In genomic region chr3:131501677-131502370, GRCm38 (mm10) we compare ENCODE assay signal across 30 mouse cellular contexts. TPM values are rescaled to one million over a fixed set of nuclear protein-coding genes. Genes with fewer than 3 reads are reported as not detected.
DNase-seq lines count a peak whose midpoint lies in the region; ATAC-seq and TF ChIP-seq lines count a peak whose summit lies in the region.
"Had no signal": no experiment of that assay in that cellular context is flagged by ENCODE, and none has a peak within 500 bp of the region (broad histone marks: within the 10 kb centered on the region; RNA-seq: fewer than 3 reads in every experiment).

No protein-coding gene starts in this region.

- TF ChIP-seq POLR2A in kidney, adult 2 months (IDR thresholded peaks at IDR 0.05; ENCODE audit: low read depth, low read length): no peak

- no peak for DNase-seq in kidney, adult 2 months
- no peak for DNase-seq in kidney, postnatal 25 days
- DNase-seq in midbrain, embryonic 11.5 days (ENCODE audit: low spot score, missing footprints): peak; percentile 75
- no peak for DNase-seq in midbrain, postnatal 0 days (ENCODE audit: low spot score)
- peak; percentile 57 for DNase-seq in NIH3T3 (ENCODE audit: low read depth)
- peak; percentile 39 for DNase-seq in mesoderm, embryonic 11.5 days (ENCODE audit: low read depth, low spot score)
- DNase-seq in embryo, embryonic 10 days (ENCODE audit: low spot score): no peak
- no peak for DNase-seq in urinary bladder, adult 18-20 months (ENCODE audit: low spot score in 2 of 2)
- DNase-seq: adrenal gland, postnatal 36 days; cerebellum, adult 2 months; cerebellum, postnatal 14 days; gastrocnemius, adult 2 months; gastrocnemius, postnatal 36 days; heart, adult 2 months; heart, postnatal 10 days; lung, embryonic 14.5 days; lung, postnatal 14 days; right cerebral cortex, postnatal 14 days had no signal

- ATAC-seq in midbrain, embryonic 11.5 days (ENCODE audit: low FRiP score): no peak
- no peak for ATAC-seq in midbrain, postnatal 0 days (ENCODE audit: low FRiP score)
- ATAC-seq: forebrain, embryonic 14.5 days; intestine, postnatal 0 days; midbrain, embryonic 16.5 days had no signal

- 45% methylated on average over 10 of the region's 10 CpGs for WGBS in kidney, adult 2 months
- WGBS in midbrain, embryonic 11.5 days: 62% methylated on average over 10 of the region's 10 CpGs
- WGBS in midbrain, postnatal 0 days: 58% methylated on average over 10 of the region's 10 CpGs

- no peaks in the 10 kb centered on the region for H3K9me3 ChIP-seq in midbrain, embryonic 11.5 days (ENCODE audit: control insufficient read depth, low read length)
- no peaks in the 10 kb centered on the region for H3K9me3 ChIP-seq in midbrain, postnatal 0 days (ENCODE audit: low read length)
- H3K9me3 ChIP-seq: embryonic facial prominence, embryonic 10.5 days; embryonic facial prominence, embryonic 15.5 days; heart, embryonic 13.5 days; limb, embryonic 12.5 days; liver, embryonic 15.5 days; midbrain, embryonic 10.5 days had no signal

- no peak overlapping the region for H3K4me2 ChIP-seq in midbrain, embryonic 11.5 days
- no peak overlapping the region for H3K4me2 ChIP-seq in midbrain, postnatal 0 days (ENCODE audit: low read depth, low read length, poor library complexity, severe bottlenecking)
- H3K4me2 ChIP-seq: embryonic facial prominence, embryonic 15.5 days; heart, embryonic 13.5 days; hindbrain, embryonic 14.5 days; limb, embryonic 12.5 days; liver, embryonic 15.5 days; lung, embryonic 14.5 days had no signal

- peak overlapping the region; percentile 9; the same call in 1 of the 2 replicates for H3K27ac ChIP-seq in kidney, adult 2 months (ENCODE audit: insufficient read depth, low read depth, low read length)
- no peak overlapping the region for H3K27ac ChIP-seq in midbrain, embryonic 11.5 days (ENCODE audit: low read depth, low read length)
- no peak overlapping the region for H3K27ac ChIP-seq in midbrain, postnatal 0 days (ENCODE audit: low read depth, low read length)
- H3K27ac ChIP-seq: embryonic facial prominence, embryonic 10.5 days; embryonic facial prominence, embryonic 15.5 days; heart, adult 2 months; heart, embryonic 13.5 days; hindbrain, embryonic 14.5 days; limb, embryonic 12.5 days; liver, embryonic 15.5 days; midbrain, embryonic 10.5 days had no signal

- H3K9ac ChIP-seq in midbrain, embryonic 11.5 days (ENCODE audit: low read length): no peak overlapping the region
- H3K9ac ChIP-seq in midbrain, postnatal 0 days (replicated peaks; ENCODE audit: low read length, poor library complexity, severe bottlenecking): no peak overlapping the region
- H3K9ac ChIP-seq: embryonic facial prominence, embryonic 15.5 days; heart, embryonic 13.5 days; hindbrain, embryonic 14.5 days; limb, embryonic 12.5 days; liver, embryonic 15.5 days; lung, embryonic 14.5 days had no signal

- no peaks in the 10 kb centered on the region for H3K36me3 ChIP-seq in kidney, adult 2 months (ENCODE audit: control insufficient read depth, insufficient read depth, low read length)
- H3K36me3 ChIP-seq in midbrain, embryonic 11.5 days (ENCODE audit: control insufficient read depth, insufficient read depth, low read length): no peaks in the 10 kb centered on the region
- no peaks in the 10 kb centered on the region for H3K36me3 ChIP-seq in midbrain, postnatal 0 days (ENCODE audit: insufficient read depth, low read length)
- H3K36me3 ChIP-seq: embryonic facial prominence, embryonic 10.5 days; embryonic facial prominence, embryonic 15.5 days; G1E; heart, embryonic 13.5 days; limb, embryonic 12.5 days; liver, embryonic 15.5 days; midbrain, embryonic 10.5 days had no signal

- H3K4me1 ChIP-seq in kidney, adult 2 months (ENCODE audit: control insufficient read depth, insufficient read depth, low read length): peaks cover 6% of the 10 kb centered on the region; the same call in 1 of the 2 replicates
- H3K4me1 ChIP-seq in midbrain, embryonic 11.5 days (ENCODE audit: control insufficient read depth, insufficient read depth, low read length): no peaks in the 10 kb centered on the region
- no peaks in the 10 kb centered on the region for H3K4me1 ChIP-seq in midbrain, postnatal 0 days (ENCODE audit: insufficient read depth, low read length)
- H3K4me1 ChIP-seq: embryonic facial prominence, embryonic 15.5 days; heart, embryonic 13.5 days; liver, embryonic 15.5 days had no signal

- no peak for TF ChIP-seq CTCF in kidney, adult 2 months (conservative IDR thresholded peaks at IDR 0.05; ENCODE audit: insufficient read depth, insufficient read length, low read depth, low read length)
- no peak for TF ChIP-seq CTCF in midbrain, postnatal 0 days (IDR thresholded peaks at IDR 0.05)

- no peak overlapping the region for H3K4me3 ChIP-seq in kidney, adult 2 months (ENCODE audit: insufficient read depth, low read depth, low read length)
- no peak overlapping the region for H3K4me3 ChIP-seq in midbrain, embryonic 11.5 days (ENCODE audit: low read depth, low read length)
- H3K4me3 ChIP-seq in midbrain, postnatal 0 days (ENCODE audit: low read depth, low read length): no peak overlapping the region
- H3K4me3 ChIP-seq: embryonic facial prominence, embryonic 10.5 days; embryonic facial prominence, embryonic 15.5 days; gastrocnemius, adult 2 months; heart, adult 2 months; heart, embryonic 13.5 days; limb, embryonic 12.5 days; liver, embryonic 15.5 days; midbrain, embryonic 10.5 days; myocyte had no signal

- no peaks in the 10 kb centered on the region for H3K27me3 ChIP-seq in kidney, adult 2 months (replicated peaks; ENCODE audit: control insufficient read depth, insufficient read depth, low read length)
- no peaks in the 10 kb centered on the region for H3K27me3 ChIP-seq in midbrain, embryonic 11.5 days (ENCODE audit: control insufficient read depth, insufficient read depth, low read length)
- H3K27me3 ChIP-seq in midbrain, postnatal 0 days (ENCODE audit: insufficient read depth, low read length): no peaks in the 10 kb centered on the region
- H3K27me3 ChIP-seq: embryonic facial prominence, embryonic 15.5 days; heart, embryonic 13.5 days; limb, embryonic 12.5 days; liver, embryonic 15.5 days had no signal

RNA-seq across cellular contexts. Expression of gene Sgms2, which starts 10.6 kb away (rescaled TPM):
- polyA plus RNA-seq in kidney, adult 2 months (2012; rRNA removed): 27.2 and 28.5 TPM in 2 replicates
- polyA plus RNA-seq in midbrain, embryonic 11.5 days (2014; fragmentation: Nextera tagmentation; extraction: Ambion mirVana): 0.70 and 1.1 TPM in 2 replicates
- total RNA-seq in midbrain, postnatal 0 days (2014; rRNA removed): 6.0 and 10.6 TPM in 2 replicates
- 1.5 and 1.9 TPM in 2 replicates for polyA plus RNA-seq in midbrain, postnatal 0 days (2015; fragmentation: Nextera tagmentation; extraction: Ambion mirVana)
- polyA plus RNA-seq: G1E had no signal

Comparison
In these comparisons a context has a peak if more than half of its experiments do, and no peak if none do; other contexts are left out.
1. DNase-seq: peak in midbrain, embryonic 11.5 days (single experiment), NIH3T3 (single experiment) and mesoderm, embryonic 11.5 days (single experiment); none in kidney, adult 2 months (single experiment), kidney, postnatal 25 days (0 of 2), midbrain, postnatal 0 days (single experiment), embryo, embryonic 10 days (single experiment) and urinary bladder, adult 18-20 months (0 of 2).